Mouse (Mus musculus) B cell, adult 2 months (primary cell): Measurements from ENCODE around the gene Actg1.
A peak's percentile ranks its signal among the peaks of the same experiment; 100 is the strongest.

Source experiments
- DNase-seq, 2 experiments: peaks; one replicate each; pipeline ENCODE4 v3.0.0; 2022

Gene Actg1

DNA sequence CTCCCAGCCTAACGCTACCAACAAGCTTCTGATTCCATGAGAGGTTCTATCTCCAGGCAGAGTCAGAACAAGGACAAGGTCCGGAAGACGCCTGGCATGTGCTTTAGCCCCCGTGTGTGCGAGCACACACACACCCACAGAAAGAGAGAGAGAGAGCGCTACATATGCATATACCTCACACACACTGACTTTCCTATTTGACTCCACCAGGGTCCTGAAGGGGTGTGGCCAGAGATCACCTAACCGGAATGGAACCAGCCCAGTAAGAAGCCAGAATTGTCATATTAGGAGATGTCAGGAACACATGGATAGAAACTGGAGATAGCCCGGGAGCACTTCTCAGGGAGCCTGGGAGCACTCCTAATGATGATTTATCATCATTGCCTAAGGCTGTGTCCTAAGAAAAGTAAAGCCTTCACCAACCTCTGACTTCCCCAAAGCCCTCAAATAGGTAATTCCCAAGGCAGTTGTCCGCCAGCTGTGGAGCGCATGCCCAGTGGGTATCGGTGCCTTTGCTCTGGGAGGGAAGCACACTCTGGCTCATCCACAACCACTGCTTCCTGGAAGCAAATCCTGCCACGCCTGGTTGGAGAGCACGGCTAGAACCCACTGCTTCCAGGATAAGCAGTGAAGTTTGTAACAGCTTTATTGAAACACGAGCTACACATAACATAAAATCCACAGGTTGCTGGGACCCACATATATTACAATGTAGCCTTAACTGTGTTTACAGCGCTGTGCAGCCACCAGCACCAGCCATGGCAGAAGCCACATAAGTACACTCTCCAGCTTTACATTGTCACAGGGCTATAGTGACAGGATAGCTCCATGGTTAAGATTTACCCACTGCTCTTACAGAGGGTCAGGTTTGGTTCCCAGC, 39.7 kb downstream of the Actg1 start:
- no peak for DNase-seq

DNA sequence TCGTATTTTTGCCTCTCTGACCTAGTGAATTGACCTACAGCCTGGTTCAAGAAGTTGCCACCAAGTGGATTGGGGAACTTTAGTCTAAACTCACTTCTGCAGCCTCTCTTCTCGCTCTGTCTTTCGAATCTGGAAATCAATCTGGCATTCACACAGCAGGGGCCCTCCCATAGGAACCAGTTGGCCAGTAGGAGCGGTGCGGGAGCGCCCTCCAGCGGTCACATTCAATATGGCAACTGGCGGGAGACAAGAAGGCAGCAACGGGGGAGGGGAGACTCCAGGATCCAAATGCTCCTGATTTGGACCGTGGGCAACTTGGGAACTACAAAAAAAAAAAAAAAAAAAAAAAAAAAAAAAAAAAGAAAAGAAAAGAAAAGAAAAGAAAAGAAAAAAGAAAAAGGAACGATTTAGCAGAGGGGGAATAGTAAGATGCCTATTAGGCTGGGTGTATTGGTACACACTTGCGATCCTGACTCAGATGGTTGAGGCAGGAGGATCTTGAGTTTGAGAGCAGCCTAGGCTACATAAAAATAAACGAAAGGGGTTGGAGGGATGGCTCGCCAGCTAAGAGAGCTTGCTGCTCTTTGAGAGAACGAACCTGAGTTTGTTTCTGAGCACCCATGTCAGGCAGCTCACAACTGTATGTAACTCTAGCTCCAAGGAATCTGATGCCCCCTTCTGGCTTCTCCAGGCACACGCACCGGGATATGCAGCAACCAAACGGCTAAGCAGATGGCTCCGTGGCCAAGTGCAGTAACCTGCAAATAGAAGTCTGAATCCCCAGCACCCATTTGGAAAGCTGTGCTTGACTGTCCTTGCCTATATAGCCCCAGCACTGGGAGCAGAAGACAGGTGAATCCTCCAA, 40.5 kb downstream of the Actg1 start:
- DNase-seq, result peak; percentile 94

GRCm38 (mm10) chr11:120307132-120307413, 41.3 kb downstream of the Actg1 start:
- DNase-seq, result no peak

- DNase-seq, result no peak
Measured at GRCm38 (mm10) chr11:120306366-120307131, 41.8 kb downstream of the Actg1 start.

GRCm38 (mm10) chr11:120305535-120306365, 42.6 kb downstream of the Actg1 start:
- no peak for DNase-seq

- DNase-seq, result peak; percentile 89 to 92
Measured at GRCm38 (mm10) chr11:120304886-120305534, 43.3 kb downstream of the Actg1 start.

DNA sequence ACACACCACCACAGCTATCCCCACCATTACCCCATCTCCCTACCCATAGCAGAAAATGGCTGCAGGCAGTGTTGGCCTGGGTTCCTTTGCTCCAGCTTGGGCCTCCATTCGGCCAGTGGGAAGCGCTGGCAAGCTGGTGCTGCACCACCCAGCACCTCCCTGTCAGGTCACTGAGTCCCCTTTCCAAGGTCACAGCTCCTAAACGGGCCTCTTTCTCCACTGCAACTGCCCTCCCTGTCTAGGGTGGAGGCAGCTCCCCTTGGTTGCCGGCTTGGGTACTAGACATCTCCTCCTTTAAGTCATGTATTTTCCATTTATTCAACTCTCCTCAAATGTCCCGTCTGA, 44.0 kb downstream of the Actg1 start:
- no peak for DNase-seq

GRCm38 (mm10) chr11:120303559-120304349, 44.6 kb downstream of the Actg1 start:
- no peak for DNase-seq

GRCm38 (mm10) chr11:120303119-120303518, 45.2 kb downstream of the Actg1 start:
- no peak for DNase-seq

DNA sequence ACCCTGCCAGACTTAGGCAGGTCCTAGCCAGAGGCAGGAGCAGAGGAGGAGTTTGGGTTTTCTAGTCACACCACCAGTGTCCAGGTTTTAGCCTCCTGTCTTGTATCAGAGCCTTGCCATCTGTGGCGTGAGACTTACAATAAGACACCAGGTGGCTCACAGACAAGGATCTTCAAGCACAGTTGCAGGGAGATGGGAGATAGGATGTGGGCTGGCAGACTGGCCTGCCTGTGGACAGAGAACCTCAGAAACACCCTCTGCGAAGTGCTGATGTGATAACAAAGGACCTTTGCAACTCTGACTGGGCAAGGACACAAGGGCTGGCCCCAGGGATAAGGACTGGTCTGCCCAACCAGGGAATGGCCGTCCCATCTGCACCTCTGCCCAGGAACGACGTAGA, 48.9 kb downstream of the Actg1 start:
- DNase-seq, result no peak

GRCm38 (mm10) chr11:120298441-120299141, 49.8 kb downstream of the Actg1 start:
- no peak for DNase-seq

GRCm38 (mm10) chr11:120297767-120298166, 50.6 kb downstream of the Actg1 start:
- no peak for DNase-seq

DNA sequence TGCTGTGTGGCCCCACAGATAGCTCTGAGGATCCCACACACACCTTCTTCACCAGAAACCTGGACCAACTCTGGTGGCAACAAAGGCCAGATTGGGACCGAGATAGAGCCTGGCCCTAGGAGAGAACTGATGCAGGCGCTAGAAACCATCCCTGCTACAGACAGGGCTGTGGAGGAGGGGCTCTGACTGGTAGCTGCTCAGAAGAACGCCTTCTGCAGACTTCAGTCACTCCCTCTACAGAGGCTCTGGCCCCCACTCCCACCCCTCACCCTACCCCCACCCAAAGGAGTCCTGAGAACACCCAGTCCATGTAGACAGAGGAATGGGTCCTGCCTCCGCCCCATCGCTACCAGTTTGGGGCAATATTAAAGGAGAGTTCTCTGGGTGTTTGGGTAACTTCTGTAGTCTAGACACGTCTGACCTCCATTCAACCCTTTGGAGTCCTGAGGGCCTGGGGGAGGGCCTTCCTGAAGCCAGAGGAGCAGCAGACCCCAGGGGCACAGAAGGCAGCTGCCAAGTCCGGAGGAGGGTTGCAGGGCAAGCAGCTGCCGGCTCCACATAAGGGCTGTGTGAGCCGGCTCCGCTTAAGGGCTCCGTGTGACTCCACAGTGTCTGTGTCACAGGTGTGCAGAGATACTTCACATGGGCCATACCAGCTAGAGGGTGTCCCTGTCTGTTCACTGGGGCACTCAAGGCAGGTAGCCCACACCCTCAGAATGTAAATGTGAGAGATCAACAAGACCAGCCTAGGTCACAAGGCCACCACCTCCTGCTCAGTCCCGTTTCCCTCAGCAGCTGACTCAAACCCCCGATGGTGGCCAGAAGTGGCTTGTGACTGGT, 51.8 kb downstream of the Actg1 start:
- no peak for DNase-seq
